Mouse (Mus musculus) CD8-positive naive resting alpha-beta T cell, adult 2 months (primary cell): ENCODE measurements around the gene Gm47955.
"Not testable (repeated sequence)": the region's sequence is repeated elsewhere in the genome, so short reads cannot be mapped to it uniquely, and the experiment has no call there.

Experiments
- DNase-seq, 2 experiments: peaks; one replicate each; pipeline ENCODE4 v3.0.0; 2022; ENCODE audit warnings: low read depth in 2 of 2, low spot score in 2 of 2

Gene Gm47955

DNA sequence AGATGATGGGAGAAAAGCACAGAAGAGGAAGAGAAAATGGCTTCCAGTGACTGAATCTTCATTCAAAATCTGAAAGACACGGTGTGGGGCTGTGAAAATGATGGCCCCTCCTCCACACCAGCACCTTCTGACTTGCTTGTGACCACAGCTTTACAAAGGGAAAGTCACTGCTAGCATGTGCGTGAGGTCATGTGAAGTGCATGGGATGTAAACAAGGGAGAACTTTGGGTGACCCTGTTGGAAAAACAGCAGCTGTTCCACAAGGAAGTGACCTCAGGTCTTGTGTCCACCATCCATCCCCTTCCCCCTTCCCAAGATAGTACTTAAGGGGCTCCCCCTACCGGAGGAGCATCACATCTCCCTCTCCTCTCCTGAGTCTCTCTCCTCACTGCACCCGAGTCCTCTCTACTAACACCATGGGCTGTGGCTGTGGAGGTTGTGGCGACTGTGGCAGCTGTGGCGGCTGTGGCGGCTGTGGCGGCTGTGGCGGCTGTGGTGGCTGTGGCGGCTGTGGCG, at the start of gene Gm47955:
Gene Gm47955 (plus strand): TSS at position 417 of the 516 bp plus-strand sequence.
- no peak for DNase-seq

DNA sequence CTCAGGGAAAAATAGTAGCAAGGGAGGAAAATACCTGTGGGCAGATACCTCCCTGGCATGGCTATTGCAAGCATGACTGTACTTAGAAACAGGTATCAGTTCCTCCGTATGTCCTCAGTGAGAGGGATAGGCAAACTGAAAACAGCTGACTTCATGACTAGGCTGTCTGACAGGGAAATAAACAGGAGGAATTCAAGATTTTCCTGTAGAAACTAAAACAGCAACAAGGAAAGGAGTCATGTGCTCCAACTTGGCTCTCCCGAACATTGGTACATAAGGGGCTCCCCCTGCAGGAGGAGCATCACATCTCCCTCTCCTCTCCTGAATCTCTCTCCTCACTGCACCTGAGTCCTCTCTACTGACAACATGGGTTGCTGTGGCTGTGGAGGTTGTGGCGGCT, 47.1 kb upstream of the Gm47955 start, which contains the start of gene A030005L19Rik:
Gene A030005L19Rik (plus strand): TSS at position 301 of the 400 bp plus-strand sequence.
- DNase-seq = no peak

DNA sequence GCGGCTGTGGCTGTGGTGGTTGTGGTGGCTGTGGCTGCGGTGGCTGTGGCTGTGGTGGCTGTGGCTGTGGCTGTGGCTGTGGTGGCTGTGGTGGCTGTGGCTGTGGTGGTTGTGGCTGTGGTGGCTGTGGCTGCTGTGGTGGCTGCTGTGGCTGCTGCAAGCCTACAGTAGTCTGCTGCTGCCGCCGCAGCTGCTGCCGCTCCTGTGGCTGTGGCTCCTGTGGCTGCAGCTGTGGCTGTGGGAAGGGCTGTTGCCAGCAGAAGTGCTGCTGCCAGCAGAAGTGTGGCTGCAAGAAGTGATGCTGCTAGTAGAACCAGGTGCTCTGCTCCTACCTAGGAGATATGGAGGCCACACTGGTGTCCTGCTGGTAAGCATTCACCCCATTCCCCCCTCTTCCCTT, 46.7 kb upstream of the Gm47955 start:
- peak in 1 of 2 experiments; percentile 4 for DNase-seq

DNA sequence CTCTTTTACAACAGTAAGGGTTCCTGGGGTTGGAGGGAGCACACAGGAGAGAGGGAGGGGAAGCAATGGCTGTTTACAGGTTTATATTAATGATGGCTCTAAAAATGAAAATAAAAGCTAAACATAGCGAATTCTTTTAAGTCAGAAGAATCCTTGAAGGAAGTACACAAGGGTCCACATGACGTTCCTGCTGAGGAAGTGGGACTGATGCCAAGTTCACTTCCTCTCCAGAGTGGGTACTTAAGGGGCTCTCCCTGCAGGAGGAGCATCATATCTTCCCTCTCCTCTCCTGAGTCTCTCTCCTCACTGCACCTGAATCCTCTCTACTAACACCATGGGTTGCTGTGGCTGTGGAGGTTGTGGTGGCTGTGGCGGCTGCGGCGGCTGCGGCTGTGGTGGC, 35.4 kb upstream of the Gm47955 start, which contains the start of gene A030014E15Rik:
Gene A030014E15Rik (plus strand): TSS at position 268 of the 400 bp plus-strand sequence.
- no peak for DNase-seq

DNA sequence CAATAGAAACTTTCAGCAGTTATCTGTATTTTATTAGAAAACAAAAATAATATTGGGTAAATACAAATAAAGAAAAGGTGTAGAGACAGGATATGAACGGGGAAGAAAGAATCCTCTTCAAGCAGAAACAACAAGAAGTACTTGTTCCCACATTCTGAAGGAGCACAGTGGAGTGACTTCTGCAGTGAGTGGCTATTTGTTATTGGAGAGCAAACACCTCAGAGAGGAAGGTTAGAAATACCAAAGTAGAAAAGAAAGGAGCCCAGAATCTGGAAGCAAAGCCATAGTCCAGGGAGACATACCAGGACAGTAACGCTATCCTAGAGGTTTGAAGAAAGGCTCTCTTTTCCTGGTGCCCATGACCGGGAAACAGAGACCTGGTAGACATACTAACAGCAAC, 29.5 kb upstream of the Gm47955 start:
- not testable (repeated sequence) for DNase-seq

DNA sequence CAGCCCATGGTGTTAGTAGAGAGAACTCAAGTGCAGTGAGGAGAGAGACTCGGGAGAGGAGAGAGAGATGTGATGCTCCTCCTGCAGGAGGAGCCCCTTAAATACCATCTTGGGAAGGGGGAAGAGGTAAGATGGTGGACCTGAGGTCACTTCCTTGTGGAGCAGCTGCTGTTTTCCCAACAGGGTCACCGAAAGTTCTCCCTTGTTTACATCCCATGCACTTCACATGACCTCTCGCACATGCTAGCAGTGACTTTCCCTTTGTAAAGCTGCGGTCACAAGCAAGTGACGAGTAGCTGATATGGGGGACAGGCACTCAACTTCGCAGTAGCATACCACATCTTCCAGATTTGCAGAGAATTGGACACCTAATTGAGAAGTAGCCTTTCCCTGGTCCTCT, 28.8 kb upstream of the Gm47955 start, which contains the start of gene Gm6217:
Gene Gm6217 (minus strand): TSS at position 74 of the 400 bp plus-strand sequence.
- DNase-seq = not testable (repeated sequence)

DNA sequence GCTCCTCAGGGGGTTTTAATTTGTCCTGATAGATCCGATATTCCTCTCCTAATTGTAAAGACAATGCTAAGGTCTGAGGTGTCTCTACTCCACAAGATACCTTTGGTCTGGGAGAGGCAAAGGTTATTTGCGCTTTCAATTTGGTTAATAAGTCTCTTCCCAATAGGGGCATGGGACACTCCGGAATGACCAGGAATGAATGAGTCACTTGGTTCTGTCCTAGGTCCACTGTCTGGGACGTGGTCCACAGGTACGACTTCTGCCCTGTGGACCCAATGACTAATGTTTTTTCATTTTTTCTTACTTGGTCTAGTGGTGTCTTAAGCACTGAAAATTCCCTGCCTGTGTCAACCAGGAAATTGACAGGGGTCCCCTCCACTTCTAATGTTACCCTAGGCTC, 21.4 kb upstream of the Gm47955 start:
- no peak for DNase-seq

DNA sequence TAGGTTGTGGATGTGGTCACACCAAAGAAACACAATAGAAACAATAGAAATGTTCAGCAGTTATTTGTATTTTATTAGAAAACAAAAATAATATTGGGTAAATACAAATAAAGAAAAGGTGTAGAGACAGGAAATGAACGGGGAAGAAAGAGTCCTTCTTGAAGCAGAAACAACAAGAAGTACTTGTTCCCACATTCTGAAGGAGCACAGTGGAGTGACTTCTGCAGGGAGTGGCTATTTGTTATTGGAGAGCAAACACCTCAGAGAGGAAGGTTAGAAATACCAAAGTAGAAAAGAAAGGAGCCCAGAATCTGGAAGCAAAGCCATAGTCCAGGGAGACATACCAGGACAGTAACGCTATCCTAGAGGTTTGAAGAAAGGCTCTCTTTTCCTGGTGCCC, 17.6 kb upstream of the Gm47955 start:
- DNase-seq = not testable (repeated sequence)

DNA sequence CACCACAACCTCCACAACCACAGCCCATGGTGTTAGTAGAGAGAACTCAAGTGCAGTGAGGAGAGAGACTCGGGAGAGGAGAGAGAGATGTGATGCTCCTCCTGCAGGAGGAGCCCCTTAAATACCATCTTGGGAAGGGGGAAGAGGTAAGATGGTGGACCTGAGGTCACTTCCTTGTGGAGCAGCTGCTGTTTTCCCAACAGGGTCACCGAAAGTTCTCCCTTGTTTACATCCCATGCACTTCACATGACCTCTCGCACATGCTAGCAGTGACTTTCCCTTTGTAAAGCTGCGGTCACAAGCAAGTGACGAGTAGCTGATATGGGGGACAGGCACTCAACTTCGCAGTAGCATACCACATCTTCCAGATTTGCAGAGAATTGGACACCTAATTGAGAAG, 16.8 kb upstream of the Gm47955 start, which contains the start of gene A030003K21Rik:
Gene A030003K21Rik (minus strand): TSS at position 94 of the 400 bp plus-strand sequence.
- not testable (repeated sequence) for DNase-seq

DNA sequence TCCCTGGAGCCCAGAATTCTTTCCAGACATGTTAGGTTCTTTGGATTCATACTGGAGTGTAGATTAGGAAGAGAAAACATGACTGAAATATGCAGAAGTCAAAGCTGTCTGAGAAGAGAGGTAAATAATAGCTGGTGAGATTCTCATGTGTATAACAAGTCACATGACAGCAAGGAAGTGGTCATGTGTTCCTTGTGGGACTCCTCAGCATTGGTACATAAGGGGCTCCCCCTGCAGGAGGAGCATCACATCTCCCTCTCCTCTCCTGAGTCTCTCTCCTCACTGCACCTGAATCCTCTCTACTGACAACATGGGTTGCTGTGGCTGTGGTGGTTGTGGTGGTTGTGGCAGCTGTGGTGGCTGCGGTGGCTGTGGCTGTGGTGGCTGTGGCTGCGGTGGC, 14.1 kb upstream of the Gm47955 start:
- DNase-seq = peak in 1 of 2 experiments; percentile 7

DNA sequence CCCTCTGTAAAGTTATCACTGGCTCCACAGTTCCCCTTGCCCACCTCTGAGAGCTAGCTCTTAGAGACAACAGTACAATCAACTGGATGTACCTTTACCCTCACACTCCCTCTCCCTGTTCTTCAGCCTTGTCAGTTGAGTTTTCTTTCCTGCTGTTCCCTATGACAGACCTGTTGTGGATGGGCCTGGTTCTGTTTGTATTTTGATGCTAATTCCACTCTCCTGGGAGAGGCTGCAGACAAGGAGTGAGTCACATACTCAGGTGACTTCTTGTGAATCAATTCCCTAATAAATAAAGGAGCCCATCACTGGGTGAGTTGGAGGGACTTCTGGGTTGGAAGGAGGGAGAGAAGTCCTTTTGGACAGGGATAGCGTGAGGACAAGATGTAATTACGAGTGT, 11.5 kb upstream of the Gm47955 start:
- DNase-seq = no peak

DNA sequence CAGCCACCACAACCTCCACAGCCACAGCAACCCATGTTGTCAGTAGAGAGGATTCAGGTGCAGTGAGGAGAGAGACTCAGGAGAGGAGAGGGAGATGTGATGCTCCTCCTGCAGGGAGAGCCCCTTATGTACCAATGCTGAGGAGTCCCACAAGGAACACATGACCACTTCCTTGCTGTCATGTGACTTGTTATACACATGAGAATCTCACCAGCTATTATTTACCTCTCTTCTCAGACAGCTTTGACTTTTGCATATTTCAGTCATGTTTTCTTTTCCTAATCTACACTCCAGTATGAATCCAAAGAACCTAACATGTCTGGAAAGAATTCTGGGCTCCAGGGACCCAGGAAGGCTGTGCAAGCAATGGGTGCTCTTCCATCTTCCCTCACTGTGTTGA, 4.2 kb upstream of the Gm47955 start, which contains the start of gene Gm7544:
Gene Gm7544 (minus strand): TSS at position 101 of the 400 bp plus-strand sequence.
- not testable (repeated sequence) for DNase-seq

DNA sequence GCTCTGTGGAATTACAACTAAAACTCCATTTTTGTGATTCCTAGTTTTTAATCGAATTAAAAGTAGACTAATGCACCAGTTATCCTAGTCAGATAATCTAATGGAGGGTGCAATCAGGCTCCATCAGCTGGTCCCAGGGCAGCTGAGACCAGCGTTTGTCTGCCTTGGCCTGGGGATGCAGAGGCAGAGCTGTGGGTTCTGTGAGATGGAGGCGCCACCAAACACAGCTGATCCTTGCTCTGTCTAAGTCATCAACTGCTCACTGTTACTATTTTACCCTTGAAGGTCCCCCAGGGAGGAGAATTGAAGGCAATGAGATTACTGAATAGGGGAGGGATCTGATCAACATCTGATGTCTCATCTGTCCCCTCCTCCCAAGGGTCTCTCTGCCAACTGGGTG, 6.3 kb downstream of the Gm47955 start:
- DNase-seq = no peak

DNA sequence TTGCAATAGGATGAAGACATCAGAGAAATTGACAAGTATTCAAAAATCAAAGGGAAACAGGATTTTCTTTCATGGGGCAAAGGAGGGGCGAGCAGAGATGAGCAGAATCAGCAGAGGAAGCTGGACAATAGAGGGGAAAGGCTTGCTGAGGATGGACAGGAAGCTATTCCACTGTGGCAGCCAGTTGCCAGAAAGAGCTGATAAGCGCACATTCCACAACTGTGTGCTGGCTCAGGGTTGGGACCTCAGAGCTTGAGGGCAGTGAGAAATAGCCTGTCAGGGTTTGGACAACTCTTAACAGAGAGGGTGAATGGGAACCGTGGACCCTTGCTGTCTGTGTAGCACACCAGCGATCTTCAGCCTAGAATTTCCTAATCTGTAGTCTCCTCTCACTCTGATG, 12.0 kb downstream of the Gm47955 start:
- DNase-seq = no peak

DNA sequence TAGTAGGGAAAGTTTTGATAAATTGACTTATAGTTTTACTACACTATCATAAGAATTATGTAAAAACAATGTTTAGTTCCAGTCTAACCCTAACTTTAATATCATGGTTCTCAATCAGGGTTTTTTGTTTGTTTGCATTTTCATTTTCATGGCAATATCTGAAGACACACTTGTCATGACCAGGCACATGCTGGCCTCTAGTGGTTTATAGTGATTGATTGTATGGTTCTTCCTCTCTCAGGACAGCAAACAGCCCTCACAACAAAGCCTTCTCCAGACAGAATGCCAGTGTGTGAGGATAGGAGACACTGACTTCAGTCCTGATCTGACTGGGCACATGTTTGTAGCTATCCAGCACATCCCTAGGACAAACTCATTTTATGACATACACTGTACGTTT, 13.2 kb downstream of the Gm47955 start:
- no peak for DNase-seq

DNA sequence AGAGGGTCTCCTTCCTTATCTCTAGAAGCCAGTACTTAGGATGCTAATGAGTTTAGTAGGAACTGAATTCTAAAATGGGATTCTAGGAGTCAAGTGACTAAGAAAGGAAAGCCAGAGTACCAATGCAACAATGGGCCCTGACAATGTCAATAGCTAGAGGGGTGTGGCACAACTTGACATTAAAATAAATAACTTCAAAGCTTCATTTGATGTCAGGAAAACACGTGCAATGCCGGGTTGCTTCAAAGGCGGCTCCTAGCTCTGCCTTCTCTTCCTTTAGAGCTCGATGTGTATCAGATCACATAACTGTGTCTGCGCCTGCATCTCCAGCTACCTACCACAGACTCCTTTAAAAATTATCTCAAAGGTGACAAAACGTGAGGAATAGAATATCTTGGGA, 13.8 kb downstream of the Gm47955 start:
- peak in 1 of 2 experiments; percentile 42 for DNase-seq

DNA sequence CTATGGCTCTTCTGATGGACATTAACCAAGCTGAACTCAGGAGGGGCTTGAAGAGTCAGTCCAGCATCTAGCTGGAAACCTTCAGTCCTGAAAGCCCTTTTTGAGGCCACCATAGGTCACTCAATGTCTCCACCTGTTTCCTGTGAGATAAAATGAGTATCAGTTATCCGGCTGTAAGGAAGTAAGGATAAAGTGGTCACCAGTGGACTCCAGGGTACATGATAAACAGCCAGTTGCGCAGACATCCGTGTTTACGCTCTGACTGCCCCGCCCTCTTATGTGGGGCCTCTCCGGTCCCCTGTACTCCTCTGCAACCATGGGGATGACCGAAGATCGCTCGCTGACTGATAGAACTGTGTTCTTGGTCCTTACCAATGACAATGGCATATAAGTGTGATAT, 14.3 kb downstream of the Gm47955 start:
- DNase-seq = no peak

DNA sequence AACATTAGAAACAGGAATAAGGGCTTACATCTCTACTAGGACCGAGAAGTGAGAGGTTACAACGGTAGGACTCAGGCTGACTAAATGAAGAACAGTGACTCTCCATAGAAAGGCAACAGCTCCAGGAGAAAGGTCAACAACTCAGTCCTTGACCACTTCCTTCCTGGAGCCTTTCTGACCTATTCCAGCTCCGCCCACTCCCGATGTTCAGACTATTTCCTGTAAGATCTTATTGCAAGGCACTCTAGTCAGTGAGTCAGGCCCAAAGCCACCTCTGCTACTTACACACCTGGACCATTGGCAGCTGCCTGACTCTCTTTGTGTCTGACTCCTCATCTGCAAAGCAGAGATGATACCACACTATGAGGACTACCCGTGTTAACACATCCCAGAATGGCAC, 15.7 kb downstream of the Gm47955 start:
- DNase-seq = no peak

DNA sequence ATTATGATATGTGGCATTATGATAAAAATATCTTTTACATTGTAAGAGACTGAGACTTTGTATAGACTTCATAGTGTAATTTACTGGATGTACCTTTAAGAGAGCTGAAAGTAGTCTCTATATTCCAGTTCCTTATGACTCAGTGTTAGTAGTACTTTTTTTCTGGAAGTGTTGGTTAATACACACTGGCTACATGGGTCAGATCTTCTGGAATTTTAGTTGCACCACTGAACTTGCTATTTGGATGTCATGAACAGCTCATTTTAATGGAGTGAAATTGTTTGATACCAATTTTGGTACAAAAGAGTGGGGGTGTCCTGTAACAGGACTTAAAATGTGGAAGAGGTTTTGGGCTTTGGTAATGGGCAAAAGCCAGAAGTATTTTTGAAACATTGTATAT, 17.8 kb downstream of the Gm47955 start:
- DNase-seq = no peak

DNA sequence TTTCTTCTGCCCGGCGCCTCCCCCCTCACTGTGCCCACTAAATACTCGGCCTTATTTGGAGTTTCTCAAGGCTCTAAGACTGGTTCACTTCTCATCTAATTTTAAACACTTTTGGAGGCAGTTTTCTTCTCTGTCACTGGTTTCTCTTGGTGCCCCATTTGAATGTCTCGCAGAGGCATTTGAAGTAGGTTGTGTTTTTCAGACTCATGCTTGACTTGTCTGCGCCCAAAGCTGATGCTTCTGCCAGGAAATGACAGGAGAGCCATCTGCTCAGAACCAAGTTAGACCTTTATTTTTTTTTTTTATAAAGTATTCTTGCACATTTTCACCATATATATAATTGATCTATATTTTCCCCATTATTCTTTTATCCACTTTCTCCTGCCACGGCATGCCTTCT, 26.7 kb downstream of the Gm47955 start:
- no peak for DNase-seq

DNA sequence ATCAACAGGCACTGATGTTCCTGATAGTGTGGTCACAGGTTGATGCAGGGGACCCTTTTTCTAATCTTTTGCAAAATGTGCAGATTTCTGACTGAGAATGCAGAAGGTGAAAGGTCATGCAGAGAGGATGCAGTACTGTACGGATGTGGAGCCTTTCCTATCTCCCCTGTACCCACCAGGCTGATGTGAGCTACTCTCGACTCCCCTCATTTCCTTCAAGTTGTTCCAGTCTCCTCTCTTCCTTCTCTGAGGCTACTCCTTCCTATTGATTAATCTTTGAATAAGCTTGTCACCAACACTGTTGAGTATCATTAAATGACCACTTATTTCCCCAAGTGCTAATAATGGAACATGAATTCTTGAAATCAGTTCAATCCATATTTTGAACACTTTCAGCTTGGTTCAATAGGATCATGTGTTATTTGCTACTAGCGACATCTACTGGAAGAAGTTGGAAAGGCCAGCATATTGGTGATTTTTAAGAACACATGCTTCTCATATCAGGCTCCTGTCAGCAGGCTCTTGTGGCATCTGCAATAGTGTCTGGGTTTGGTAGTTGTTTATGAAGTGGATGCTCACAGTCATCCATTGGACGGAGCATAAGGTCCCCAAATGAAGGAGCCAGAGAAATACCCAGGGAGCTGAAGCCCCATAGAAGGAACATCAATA, 27.6 kb downstream of the Gm47955 start:
- peak; percentile 46 to 61 for DNase-seq

DNA sequence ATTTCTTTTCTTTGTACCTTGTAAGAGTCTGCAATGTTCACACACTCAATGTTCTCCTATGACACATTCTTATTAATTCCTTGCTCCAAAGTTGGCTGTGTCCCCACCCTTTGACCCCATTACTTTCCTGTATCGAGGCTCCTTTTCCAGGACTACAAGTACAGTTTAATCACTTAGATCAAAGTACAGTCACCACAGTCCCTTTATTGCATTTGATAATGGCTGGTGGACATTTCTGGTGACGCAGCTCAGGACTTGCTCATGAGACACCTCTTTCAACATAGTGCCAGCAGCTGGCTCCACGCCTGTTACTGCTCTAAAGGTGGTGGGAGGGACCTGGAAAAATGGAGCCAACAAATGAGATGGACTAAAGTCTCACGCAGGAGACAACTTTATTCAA, 31.0 kb downstream of the Gm47955 start:
- no peak for DNase-seq

DNA sequence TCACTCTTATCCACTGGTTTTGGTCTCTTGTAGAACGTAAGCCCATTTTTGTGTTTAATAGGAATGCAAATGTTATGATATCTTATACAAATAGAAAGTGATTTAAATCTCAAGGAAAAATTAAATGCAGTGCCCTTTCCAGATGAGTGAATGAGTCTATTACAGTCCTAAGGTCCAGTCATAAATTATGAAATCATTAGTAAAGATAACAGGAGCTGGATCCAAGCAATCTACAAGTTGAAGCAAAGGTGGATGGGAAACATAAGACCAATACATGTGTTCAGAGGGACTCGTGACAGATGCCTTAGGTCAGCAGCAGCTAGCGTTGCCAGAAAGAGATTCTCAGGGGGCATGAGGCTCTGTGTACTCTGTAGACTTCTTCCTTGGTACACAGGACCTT, 31.5 kb downstream of the Gm47955 start:
- no peak for DNase-seq
